Mouse (Mus musculus): Measurements from ENCODE around the gene Scrg1. TPM values are rescaled to one million over a fixed set of nuclear protein-coding genes. Genes with fewer than 3 reads are reported as not detected.
"Not testable (repeated sequence)": the region's sequence is repeated elsewhere in the genome, so short reads cannot be mapped to it uniquely, and the experiment has no call there.

The Scrg1 gene
- polyA plus RNA-seq, 1 experiment = 79.5 TPM

- Histone ChIP-seq H3K27me3 (ENCODE audit: control insufficient read depth, insufficient read depth, low read length) (no peaks in the 10 kb centered on the region), H3K4me3 (replicated peaks; ENCODE audit: insufficient read depth, low read depth, low read length) (peak within 1 kb of the TSS; percentile 97), H3K27ac (ENCODE audit: insufficient read depth, low read length) (peak within 1 kb of the TSS; percentile 51), H3K4me1 (ENCODE audit: control insufficient read depth, insufficient read depth, low read length) (no peaks in the 10 kb centered on the region)
- under 1% methylated on average over 63 of the region's 63 CpGs for WGBS
- TF ChIP-seq CTCF (IDR thresholded peaks at IDR 0.05; ENCODE audit: borderline replicate concordance, insufficient read depth, low read depth, low read length) (no peak), POLR2A (IDR thresholded peaks at IDR 0.05; ENCODE audit: borderline replicate concordance, insufficient read depth, low read length) (peak; percentile 62; the same call in 1 of the 2 replicates)
- peak; percentile 99 to 100 for DNase-seq
Observed at GRCm38 (mm10) chr8:57511316-57512118, 55.8 kb downstream of the Scrg1 start, which contains the start of gene Hmgb2. Gene Hmgb2 (plus strand): TSS chr8:57511907.

GRCm38 (mm10) chr8:57512141-57513056 lies 56.7 kb downstream of the Scrg1 start:
- WGBS = under 1% methylated on average over 88 of the region's 96 CpGs
- TF ChIP-seq CTCF (IDR thresholded peaks at IDR 0.05; ENCODE audit: borderline replicate concordance, insufficient read depth, low read depth, low read length) (no peak), POLR2A (IDR thresholded peaks at IDR 0.05; ENCODE audit: borderline replicate concordance, insufficient read depth, low read length) (no peak)
- Histone ChIP-seq H3K27me3 (ENCODE audit: control insufficient read depth, insufficient read depth, low read length) (no peaks in the 10 kb centered on the region), H3K27ac (ENCODE audit: insufficient read depth, low read length) (peak overlapping the region; percentile 51), H3K4me1 (ENCODE audit: control insufficient read depth, insufficient read depth, low read length) (no peaks in the 10 kb centered on the region), H3K4me3 (replicated peaks; ENCODE audit: insufficient read depth, low read depth, low read length) (peak overlapping the region; percentile 74)
- DNase-seq = peak in 1 of 2 experiments; percentile 40

GRCm38 (mm10) chr8:57513178-57513661 lies 57.5 kb downstream of the Scrg1 start:
- not testable (repeated sequence) for H3K4me3 ChIP-seq (replicated peaks; ENCODE audit: insufficient read depth, low read depth, low read length)

DNA sequence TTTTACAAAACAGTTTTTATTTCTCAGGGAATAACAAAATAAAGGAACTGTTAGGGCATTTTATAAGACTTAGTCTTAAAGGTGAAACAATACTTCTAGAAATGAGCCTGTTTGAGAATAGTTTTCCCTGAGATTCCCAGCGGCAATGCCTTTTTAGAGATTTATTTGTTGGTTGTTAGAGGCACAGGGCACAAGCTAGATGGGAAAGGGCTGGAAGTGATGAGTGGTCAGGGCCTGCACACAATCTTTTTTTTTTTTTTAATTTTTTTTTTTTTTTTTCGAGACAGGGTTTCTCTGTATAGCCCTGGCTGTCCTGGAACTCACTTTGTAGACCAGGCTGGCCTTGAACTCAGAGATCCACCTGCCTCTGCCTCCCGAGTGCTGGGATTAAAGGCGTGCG lies 61.0 kb downstream of the Scrg1 start:
- DNase-seq; H3K4me3 ChIP-seq (replicated peaks; ENCODE audit: insufficient read depth, low read depth, low read length); H3K27me3 ChIP-seq (ENCODE audit: control insufficient read depth, insufficient read depth, low read length); H3K27ac ChIP-seq (ENCODE audit: insufficient read depth, low read length); H3K4me1 ChIP-seq (ENCODE audit: control insufficient read depth, insufficient read depth, low read length): not testable (repeated sequence)
- WGBS = 85% methylated on average over 5 of the region's 5 CpGs

More at GRCm38 (mm10) chr8:57513178-57513661, 57.5 kb downstream of the Scrg1 start:
- H3K27me3 ChIP-seq (ENCODE audit: control insufficient read depth, insufficient read depth, low read length); H3K4me1 ChIP-seq (ENCODE audit: control insufficient read depth, insufficient read depth, low read length); H3K27ac ChIP-seq (ENCODE audit: insufficient read depth, low read length); DNase-seq: not testable (repeated sequence)
- WGBS = 21% methylated on average over 10 of the region's 10 CpGs

GRCm38 (mm10) chr8:57517723-57518122 lies 62.0 kb downstream of the Scrg1 start:
- Histone ChIP-seq H3K4me1 (ENCODE audit: control insufficient read depth, insufficient read depth, low read length) (no peaks in the 10 kb centered on the region), H3K27me3 (ENCODE audit: control insufficient read depth, insufficient read depth, low read length) (no peaks in the 10 kb centered on the region), H3K27ac (ENCODE audit: insufficient read depth, low read length) (no peak overlapping the region), H3K4me3 (replicated peaks; ENCODE audit: insufficient read depth, low read depth, low read length) (no peak overlapping the region)
- 90% methylated on average over 3 of the region's 3 CpGs for WGBS
- TF ChIP-seq CTCF (IDR thresholded peaks at IDR 0.05; ENCODE audit: borderline replicate concordance, insufficient read depth, low read depth, low read length) (no peak), POLR2A (IDR thresholded peaks at IDR 0.05; ENCODE audit: borderline replicate concordance, insufficient read depth, low read length) (no peak)
- no peak for DNase-seq

- no peak for TF ChIP-seq POLR2A (IDR thresholded peaks at IDR 0.05; ENCODE audit: borderline replicate concordance, insufficient read depth, low read length)
- TF ChIP-seq CTCF (IDR thresholded peaks at IDR 0.05; ENCODE audit: borderline replicate concordance, insufficient read depth, low read depth, low read length) = no peak
- Histone ChIP-seq H3K4me1 (ENCODE audit: control insufficient read depth, insufficient read depth, low read length) (no peaks in the 10 kb centered on the region), H3K27ac (ENCODE audit: insufficient read depth, low read length) (no peak overlapping the region), H3K4me3 (replicated peaks; ENCODE audit: insufficient read depth, low read depth, low read length) (no peak overlapping the region), H3K27me3 (ENCODE audit: control insufficient read depth, insufficient read depth, low read length) (no peaks in the 10 kb centered on the region)
- WGBS = 85% methylated on average over 12 of the region's 12 CpGs
- DNase-seq = no peak
Observed at GRCm38 (mm10) chr8:57520186-57520786, 64.6 kb downstream of the Scrg1 start.

Other genes starting within 250 kb of the Scrg1 start
- not detected in 2 replicates for gene Hand2, start 134.9 kb upstream of the Scrg1 start, polyA plus RNA-seq (2012; rRNA removed)
- 12.5 and 14.1 TPM in 2 replicates for gene Sap30, start 31.9 kb downstream of the Scrg1 start, polyA plus RNA-seq (2012; rRNA removed)
- gene Hmgb2, start 56.0 kb downstream of the Scrg1 start, polyA plus RNA-seq (2012; rRNA removed) = 5.5 and 6.0 TPM in 2 replicates
- 20.8 and 20.9 TPM in 2 replicates for gene Galnt7, start 197.1 kb downstream of the Scrg1 start, polyA plus RNA-seq (2012; rRNA removed)